Mouse (Mus musculus) right cerebral cortex, postnatal 14 days (tissue): ENCODE data around the gene Serpinb6c.
A peak's percentile ranks its signal among the peaks of the same experiment; 100 is the strongest.
"Not testable (repeated sequence)": the region's sequence is repeated elsewhere in the genome, so short reads cannot be mapped to it uniquely, and the experiment has no call there.

Experiments
- DNase-seq: peaks from one replicate; pipeline ENCODE4 v3.0.0; 2022

Serpinb6c gene

DNA sequence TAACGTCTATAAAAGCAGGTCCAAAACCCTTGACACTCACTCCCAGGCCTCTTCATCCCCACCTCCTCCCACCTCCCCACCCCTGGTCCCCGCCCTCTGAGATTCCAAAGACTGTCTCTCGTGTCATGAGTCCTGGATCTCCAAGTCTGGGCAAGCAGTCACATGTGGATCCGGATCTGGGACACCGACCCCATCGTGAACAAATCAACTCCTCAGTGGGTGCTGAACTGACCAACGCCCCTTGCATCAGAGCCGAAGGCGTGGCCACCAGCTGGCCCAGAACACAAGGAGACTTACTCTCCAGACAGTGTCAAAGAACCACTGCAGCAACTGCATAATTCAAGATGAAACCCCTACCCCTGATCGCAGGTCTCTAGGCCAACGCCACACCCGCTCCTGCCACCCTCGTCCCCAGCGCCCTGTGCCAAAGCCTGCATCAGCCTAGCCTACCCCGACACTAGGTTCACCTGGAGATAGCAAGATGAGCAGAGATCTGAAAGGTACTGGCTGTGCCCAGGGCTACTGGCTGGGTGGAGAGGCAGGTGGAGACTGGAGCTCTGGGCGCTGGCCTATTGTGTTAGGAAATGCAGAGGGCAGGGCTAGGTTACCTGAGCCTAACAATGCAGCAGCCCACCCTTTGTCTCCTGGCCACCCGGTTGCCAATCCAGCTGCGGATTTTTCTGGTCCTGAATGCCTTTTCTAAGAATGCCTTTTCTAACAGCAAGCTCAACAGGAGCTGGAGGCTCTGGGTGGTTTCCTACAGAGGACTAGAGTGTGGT lies at the start of gene Serpinb6c:
Gene Serpinb6c, minus strand, starts transcription at position 533 of the 779 bp plus-strand sequence.
- no peak for DNase-seq

DNA sequence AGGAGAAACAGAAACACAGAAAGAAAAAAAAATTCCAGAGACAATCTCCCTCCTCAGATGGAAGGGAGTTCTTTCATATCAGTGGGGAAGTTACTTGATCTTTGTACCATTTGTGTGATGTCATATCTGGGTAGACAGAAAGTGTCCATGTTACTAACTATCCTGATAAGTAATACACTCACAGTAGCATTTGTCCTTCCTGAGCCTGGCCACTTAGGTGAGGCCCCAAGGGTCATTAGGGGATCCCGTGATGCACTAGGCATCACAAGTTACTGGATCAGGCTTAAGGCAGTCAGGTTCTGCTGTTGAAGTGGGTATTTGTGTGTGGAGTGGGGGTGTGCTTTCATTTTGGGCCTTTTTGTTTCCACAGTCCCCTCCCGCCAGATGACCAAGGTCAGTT lies 47.4 kb upstream of the Serpinb6c start:
- no peak for DNase-seq

DNA sequence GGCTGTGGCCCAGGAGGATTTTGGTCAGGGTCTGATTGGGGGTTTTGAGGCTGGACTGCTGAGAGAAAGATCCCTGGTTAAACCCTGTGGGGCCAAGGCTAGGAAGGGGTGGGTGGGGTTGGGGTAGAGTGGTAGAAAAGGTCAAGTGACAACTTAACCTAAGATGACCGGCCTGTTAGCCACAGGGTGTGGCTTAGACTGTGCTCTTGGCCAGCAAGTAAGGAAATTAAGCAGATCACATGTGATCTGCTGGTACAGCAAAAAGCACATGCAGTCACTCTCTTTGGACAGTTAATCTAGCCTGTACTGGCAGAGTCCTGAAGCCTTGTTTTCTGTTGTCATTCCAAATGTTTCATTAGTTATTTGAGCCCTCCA lies 46.6 kb upstream of the Serpinb6c start:
- DNase-seq = no peak

DNA sequence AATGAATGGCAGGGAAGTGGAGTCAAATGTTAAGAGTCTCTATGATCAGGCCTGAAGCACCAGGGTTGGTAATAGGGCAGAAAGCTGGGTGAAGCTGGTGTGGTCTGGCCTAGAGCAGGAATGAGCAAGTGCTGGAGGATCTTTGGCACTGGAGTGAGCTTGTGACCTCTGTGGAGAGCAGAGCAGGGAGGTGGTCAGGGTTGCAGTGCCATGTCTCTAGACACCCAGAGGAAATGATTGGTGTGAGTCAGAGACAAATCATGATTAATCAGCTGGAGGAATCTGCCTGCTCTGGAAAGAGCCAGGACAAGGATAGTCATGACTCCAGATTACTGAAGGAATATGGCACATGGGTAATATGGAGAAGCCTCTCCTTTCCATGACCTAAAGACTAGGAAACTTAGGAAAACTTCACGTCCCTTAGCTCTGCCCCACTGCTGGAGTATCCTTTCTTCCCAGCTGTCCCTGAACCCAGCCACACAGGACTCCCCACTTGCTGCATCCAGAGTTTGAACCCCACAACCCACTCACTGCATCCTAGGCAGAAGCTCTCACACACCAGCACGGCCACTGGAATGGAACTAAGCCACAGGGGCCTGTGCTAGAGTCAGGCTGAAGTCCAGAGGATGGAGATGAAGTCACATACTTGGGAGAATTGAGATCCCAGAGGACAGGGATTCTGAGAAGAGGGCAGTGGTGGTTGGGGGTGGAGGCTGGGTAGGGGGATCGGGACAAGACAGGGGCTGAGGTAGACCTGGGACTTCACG lies 46.0 kb upstream of the Serpinb6c start:
- no peak for DNase-seq

DNA sequence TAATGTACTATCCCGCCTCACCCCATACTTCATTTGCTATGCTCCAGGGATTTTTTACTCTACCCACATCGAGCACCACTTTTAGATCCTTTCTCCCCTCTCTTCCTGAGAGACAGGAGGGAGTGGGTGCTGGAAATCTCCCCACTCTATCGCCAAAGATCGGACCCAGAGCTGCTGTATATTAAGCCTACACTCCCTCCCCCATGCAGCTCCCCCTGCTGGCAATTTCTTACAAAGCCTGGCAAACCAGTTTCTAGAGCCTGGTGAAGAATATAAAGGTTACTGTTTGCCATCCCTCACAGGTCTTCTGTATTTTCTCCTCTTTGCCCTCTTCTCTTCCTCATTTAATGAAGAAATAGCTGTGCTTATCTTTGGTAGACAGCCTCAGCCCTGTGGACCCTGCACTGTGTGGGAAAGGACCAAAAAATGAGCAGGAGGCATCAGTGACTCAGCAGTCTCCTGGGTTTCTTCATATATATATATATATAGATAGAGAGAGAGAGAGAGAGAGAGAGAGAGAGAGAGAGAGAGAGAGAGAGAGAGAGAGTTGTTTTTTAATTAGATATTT lies 36.8 kb upstream of the Serpinb6c start:
- peak; percentile 40 for DNase-seq

DNA sequence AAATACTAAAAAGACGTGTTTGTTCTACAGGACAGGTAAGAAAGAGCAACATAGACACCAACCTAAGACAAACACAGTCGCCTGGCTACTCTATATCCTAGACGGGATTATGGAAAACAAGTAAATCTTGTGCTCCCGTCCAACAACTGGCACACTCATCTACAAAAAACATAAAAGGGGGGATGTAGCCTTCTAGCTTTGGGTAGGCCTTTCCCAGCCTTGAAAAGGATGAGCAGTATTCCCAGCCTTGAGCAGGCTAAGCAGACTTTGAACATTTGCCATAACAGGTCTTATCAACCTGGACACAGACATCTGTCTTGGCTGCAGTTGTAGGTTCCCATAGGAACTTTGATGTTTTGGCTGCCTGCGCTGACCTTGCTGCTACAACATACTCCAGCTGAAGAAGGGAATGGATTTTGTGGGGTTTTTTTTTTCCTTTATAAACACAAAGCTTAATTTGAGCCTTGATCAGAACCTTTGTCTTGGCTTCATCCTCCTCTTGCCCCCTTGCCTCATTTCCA lies 35.8 kb upstream of the Serpinb6c start:
- no peak for DNase-seq

DNA sequence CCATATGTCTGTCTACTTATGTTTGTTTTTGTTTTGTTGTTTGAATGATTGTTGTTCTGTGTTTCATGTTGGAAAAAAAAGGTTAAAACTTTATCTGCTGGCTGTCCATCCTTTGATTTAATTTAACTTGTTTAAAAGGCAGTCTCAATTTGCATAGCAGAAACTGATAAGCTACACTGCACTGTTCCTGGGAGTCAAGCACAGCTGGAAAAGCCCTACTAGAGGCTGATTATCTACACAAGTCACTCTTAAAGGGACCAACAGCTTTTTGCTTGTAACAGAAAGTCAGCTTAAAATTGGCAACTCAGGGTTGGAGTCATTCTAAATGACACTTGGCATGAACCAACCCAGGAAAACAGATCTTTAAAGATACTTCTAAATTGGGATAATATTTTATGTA lies 32.1 kb upstream of the Serpinb6c start:
- DNase-seq = not testable (repeated sequence)

DNA sequence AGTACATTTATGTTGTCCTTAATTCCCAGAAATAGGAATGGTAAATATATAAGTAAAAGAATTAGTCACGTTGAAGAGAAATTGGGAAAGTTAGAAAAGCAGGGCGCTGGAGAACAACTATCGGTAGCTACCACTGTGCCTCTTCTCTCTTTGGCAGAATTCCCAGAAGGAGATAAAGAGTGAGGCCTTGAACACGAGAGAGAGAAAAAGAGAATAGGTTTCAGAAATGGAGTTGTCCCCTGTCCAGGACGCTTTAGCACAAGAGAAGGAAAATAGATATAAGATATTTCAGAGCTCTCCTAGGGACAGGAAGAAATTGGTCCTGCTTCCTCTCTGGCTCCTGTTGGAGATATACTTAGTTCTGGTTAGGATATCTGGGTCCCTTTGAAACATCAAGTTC lies 31.6 kb upstream of the Serpinb6c start:
- DNase-seq = no peak

DNA sequence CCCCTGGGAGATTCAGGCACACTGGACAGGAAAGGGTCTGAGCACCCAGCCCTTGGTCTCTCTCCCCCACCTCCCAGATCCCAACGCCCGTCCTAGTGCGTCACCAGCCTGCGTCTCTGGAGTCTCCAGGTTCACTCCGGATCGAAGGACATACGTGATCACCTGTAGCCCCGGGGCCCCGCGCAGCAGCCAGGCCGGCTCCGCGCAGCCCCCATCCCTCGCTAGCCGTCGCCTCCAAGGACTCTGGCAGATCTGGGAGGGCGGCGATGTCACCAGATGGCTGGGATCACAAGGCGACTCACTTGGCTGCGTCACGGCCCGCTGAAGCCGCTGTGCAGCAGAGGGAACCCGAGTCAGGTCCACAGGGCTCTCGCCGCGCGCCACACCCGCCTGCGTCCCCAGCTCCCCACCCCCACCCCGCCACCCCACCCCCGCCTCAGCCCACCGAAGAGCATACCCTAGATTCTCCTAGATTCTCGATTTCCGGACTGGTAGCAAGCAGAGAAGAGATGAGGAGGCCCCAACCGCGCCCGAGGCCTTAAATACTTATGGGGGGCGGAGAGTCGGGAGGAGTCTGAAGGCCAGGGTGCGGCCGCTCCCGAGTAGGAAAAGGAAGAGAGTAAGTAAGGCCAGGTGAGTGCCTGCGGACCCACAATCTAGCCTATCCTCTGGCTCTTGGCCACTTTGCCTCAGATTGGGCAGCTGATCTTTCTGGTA lies 30.1 kb upstream of the Serpinb6c start:
- DNase-seq = peak; percentile 61

DNA sequence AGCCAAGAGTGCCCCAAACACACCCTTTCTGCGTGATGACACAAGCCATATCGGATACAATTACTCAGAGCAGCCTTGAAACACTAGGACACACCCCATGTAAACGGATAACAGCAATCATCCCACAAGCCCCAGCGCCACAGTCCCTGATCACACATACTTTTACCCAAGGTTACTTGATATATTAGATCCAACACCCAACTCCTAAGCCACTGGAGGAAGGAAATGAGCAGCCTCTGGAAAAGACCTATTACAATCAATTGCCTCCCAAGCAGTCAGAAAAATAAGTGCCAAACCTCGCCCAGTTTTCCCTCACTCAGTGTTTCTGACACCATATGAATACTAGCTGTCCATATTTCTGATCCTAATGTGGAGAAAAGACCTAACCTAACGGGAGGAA lies 29.2 kb upstream of the Serpinb6c start:
- no peak for DNase-seq

DNA sequence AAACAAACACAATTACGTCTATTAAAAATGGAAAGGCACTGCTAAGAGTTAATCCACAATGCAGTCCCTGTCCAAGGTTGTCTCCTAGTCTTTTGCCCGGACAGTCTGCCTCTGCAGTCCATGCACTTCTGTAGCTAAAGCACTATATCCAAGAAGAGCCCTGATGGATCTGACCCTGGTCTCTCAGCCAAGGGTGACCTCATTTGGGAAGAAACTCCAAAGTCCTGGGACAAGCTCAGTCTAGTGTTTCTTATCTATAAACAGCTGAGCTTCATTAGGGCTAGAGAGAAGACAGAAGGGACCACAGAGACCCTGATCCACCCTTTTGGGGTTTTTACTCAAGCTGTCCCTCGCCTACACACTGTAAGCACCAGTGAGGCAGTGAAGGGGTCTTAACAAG lies 25.4 kb upstream of the Serpinb6c start:
- no peak for DNase-seq

DNA sequence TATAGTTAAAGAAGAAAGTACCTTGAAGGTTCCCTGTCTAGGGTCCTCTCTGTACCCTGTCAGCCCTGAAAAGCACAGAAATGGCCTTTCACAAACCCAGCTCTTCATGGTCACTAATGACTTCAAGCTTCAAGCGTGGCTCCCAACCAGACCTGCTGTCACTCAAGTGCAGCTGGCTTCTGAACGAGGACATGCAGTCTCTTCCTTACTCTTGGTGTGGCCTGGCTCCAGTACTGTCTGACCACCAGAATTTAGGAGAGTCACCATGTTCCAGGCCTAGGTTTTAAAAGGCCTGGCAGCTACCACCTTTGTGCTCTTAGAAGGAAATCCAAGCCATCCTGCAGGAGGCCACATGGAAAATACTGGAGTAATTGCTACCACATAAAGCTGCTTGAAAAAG lies 24.8 kb upstream of the Serpinb6c start:
- no peak for DNase-seq

DNA sequence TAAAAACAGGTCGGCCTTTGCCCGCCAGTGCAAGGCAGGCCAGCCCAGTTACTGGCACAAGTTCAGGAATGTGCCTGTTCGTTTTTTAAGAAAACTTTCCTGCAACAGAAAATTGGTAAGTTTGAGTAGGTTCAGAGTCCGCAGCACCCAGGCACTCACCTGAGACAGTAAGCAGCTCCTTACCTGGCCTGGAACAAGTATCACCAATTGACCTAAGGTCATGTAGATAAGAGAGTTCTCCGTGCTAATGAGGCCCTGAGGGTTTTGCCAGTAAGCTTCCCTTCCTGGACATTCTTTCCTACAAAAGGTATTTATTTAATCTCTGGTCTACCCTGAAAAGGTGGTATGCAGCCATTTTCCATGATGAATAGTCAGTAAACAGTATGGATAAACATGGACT lies 16.2 kb upstream of the Serpinb6c start:
- no peak for DNase-seq

DNA sequence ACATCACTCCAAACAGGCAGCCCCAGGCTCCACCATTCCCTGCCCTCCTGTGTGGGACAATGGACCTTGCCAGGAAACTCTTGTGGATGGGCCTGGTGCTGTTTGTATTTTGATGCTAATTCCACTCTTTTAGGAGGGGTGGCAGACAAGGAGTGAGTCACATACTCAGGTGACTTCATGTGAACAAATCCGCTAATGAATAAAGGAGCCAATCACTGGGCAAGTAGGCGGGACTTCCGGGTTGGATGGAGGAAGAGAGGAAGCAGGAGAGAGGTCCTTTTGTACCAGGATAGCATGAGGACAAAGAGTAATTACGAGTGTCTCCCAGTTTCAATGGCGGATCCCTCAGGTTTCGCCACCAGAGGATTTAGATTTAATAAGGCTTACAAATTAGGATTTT lies 15.5 kb upstream of the Serpinb6c start:
- no peak for DNase-seq

DNA sequence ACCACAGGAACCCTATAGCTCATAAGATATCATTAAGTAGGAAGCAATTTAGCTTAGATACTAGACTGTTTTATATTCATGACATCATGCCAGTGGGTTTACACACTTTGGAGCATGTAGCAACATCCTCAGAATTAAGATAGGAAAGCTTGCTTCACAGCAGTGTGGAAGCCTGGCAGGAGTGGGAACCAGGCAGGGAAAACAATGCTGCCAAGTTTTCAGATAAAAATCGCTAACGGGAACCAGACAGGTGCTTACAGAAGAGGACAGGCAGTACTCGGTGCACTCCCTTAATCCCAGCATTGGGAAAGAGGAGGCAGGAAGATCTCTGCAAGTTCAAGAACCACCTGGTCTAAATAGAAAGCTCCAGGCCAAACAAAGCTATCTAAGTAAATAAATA lies 1.3 kb upstream of the Serpinb6c start:
- no peak for DNase-seq

DNA sequence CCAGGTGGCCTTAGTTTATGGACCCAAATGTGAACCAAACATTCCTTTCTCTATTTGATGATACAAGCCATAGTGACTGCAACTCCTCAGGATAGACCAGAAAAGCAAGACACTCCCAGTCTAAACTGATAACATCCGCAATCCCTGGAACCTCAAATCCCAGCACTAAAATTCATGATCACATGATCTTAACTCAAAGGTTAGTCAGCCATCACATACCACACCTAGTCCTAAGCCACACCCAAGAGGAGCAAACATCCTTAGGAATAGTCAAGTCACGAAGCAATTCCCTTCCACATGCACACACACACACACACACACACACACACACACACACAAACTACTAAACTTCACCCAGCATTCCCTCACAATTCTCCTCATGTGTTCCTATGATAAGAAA lies 2.2 kb downstream of the Serpinb6c start:
- no peak for DNase-seq

DNA sequence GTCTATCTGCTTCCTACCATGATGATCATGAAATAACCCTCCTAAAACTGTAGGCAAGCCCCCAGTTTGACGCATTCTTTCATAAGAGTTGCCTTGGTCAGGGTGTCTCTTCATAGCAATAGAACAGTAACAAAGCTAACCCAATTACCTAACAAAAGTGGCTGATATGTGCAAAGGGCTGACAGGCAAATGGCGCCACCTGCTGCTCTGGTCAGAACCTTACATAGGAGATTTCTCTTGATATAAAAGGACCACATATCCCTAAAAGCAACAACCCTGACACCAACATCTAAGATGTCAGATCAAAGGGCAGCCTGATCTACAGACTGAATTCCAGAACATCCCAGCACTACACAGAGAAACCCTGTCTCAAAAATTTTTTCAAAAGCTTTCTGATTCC lies 11.3 kb downstream of the Serpinb6c start:
- DNase-seq = peak; percentile 35

DNA sequence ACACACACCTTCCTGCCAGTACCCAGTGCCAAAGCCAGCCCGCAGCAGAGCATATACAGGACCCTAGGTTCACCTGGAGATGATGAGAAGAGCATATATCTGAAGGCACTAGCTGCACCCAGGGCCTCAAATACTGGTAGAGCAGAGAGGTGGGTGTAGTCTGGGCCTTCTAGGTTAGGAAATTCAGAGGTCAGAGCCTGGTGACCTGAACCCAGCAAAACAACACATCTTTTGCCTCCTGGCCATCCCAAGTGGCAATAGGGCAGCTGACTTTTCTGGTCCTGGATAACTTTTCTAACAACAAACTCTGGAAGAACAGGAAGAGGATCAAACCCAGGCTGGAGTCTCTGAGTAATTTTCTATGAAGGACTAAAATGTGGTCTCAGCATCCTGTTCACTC lies 62.2 kb downstream of the Serpinb6c start, which contains the start of gene Serpinb6e:
Gene Serpinb6e, minus strand, starts transcription at position 101 of the 400 bp plus-strand sequence.
- no peak for DNase-seq

DNA sequence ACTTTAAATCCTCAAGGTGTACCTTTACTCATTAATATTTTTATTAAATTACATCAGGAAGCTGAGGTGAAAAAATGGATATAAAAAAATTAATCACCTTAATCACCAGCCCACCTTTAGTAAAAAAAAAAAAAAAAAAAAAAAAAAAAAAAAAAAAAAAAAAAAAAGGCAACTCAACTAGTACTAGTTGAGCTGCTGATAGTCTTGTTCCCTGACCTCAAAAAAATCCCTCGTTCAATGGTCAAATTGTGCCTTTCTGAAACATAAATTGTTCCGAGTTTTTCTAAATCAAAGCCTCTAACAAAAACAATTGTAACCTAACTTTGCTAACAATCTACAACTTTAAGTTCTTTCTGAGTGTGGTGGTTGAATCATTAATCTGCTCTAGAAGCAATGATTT lies 74.8 kb downstream of the Serpinb6c start:
- DNase-seq = no peak
